Mouse (Mus musculus): ENCODE results near the gene Appl2.

Gene Appl2

DNA sequence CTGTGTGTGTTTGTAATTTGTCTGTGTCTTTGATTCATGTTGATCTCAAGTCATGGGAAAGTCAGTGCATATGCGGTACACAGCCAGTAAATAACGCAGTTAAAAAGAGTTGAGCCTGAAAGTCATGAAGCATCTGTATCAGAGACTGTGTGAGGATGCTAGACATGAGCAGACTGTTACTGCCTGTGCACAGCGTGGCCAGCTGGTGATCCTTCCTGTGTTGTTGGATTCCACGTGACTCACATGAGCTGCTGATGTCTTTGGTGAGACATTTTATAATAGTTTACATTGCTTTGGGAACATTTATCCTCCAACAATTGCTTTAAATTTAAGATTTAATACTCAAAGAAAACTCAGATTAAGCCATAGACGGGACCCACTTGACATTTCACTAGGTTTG lies 54.0 kb downstream of the Appl2 start:
- in situ Hi-C loops (cut with MboI; ENCODE audit: low sequenced_read_pairs) = no loop called here

DNA sequence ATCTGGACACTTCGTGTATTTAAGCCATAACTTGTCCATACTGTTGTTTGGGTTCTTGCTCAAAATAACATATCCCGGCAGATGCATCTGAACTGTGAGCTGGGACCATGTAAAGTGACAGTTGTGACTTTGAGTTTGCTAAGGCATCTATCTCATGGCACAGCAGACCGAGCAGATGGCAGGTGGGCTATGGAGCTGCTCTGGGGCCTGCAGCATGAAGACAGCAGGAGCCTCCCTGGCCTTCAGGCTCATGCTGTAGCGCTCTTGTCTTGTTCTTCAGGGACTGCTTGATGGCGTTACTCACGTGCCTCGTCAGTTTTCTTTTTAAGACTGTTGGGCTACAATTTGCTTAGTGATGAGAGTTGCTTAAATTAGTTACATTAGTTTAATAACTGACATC lies 55.9 kb downstream of the Appl2 start:
- in situ Hi-C loops (cut with MboI; ENCODE audit: low sequenced_read_pairs) = no loop called here

GRCm38 (mm10) chr10:83590801-83591200 lies 57.7 kb downstream of the Appl2 start:
- in situ Hi-C loops (cut with MboI; ENCODE audit: low sequenced_read_pairs) = no loop called here

DNA sequence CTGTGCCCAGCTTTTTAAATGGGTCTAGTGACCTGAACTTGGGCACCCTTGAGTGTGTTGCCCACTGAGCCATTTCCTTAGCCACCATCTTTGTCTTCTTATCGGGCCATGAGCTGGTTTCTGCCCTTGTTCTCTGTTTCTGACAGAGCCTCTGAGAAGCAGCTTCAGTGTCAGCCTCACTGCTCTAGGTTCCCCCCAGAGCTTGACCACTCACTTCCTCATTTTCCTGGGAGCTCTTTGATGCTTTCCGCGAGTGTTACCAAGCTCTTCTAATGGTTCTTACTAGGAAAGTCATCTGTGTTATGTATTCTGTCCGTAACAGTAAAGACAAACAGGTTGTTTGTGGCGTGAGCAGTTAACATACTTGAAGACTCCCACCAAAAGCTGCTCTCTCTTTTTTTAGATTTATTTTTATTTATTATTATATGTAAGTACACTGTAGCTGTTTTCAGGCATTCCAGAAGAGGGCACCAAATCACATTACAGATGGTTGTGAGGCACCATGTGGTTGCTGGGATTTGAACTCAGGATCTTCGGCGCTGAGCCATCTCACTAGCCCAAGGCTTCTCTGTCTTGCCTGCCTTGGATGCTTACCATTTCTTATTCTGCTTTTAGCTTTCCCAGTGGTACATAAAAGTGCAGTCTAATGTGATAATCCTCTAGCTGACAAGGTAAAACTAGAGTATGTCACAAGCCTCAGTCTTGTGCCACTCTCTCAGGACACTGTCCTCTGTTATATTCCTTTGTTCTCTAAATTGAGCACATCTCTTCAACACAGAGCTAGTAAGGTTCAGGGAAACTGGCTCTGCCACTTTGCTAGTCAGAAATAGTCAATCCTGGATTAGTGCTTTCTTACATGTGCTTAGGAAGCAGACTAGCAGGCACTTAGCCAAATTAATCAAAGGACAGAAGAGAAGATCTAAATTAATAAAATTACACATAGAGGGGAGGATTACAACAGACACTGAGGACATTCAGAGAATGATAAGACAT lies 82.8 kb downstream of the Appl2 start:
- in situ Hi-C loops (cut with MboI; ENCODE audit: low sequenced_read_pairs) = no loop called here

DNA sequence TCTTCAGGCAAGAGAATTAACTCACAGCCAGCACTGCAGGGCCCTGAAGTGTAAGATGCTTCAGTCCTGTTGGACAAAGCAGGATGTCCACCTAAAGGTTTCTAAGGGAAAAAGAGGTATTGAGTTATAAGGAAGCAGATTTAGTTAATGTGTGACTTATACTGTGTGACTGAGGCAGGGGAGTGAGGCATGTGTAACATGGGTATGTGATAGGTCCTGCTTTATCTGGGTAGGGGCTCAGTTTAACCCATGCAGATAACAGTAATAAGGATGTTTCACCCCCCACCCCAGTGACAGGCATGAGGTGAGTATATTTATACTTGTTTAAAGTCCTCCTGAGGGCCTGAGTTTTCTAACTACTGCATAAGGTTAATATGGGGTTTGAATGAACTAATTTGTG lies 85.5 kb downstream of the Appl2 start:
- in situ Hi-C loops (cut with MboI; ENCODE audit: low sequenced_read_pairs) = no loop called here

All from CH12F3 (cell line).